In the genomic region with DNA sequence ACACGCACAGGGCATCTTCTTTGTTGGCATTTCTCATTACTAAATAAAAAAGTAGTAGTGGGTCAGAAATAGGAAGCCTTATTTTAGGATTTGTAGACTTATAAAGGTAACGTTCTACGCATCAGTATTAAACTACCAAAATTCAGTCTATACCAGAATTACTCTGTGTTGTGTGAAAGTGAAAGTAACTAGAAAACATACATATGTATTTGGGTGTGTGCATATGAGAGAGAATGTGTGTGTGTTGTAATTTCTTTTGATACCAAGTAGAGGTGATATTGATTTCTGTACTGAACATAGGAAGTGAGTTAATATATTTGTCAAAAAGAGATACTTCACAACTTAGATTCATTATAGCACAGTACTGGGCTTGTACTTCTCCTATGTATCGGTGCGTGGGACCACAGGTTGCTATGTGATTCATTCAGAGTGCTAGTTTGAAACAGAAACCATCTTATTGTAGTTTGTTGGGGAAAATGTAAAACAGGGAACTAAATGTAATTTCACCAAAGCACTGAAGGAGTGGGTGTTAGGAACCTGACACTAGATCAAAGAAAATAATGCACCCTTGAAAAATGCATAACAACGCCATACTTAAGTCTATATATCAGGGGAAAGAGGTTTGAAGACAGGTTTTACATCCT, we compare ENCODE assay signal across 30 mouse cellular contexts.
DNase-seq lines count a peak whose midpoint lies in the region; ATAC-seq and TF ChIP-seq lines count a peak whose summit lies in the region.
"Had no signal": no experiment of that assay in that cellular context is flagged by ENCODE, and none has a peak within 500 bp of the region (broad histone marks: within the 10 kb centered on the region; RNA-seq: fewer than 3 reads in every experiment).

No protein-coding gene starts in this region.

- H3K4me2 ChIP-seq in myocyte (ENCODE audit: low read depth): peak overlapping the region; percentile 52
- H3K4me2 ChIP-seq: embryonic facial prominence, embryonic 15.5 days; heart, embryonic 13.5 days; hindbrain, embryonic 12.5 days; limb, embryonic 13.5 days; liver, embryonic 11.5 days; lung, embryonic 15.5 days; midbrain, embryonic 12.5 days; neural tube, embryonic 13.5 days had no signal

- no peaks in the 10 kb centered on the region for H3K27me3 ChIP-seq in myocyte (ENCODE audit: control insufficient read depth, insufficient read depth, insufficient read length)
- H3K27me3 ChIP-seq: embryonic facial prominence, embryonic 15.5 days; heart, embryonic 13.5 days; hindbrain, embryonic 12.5 days; limb, embryonic 13.5 days; lung, embryonic 15.5 days; megakaryocyte, embryonic 14.5 days; midbrain, embryonic 12.5 days; neural tube, embryonic 13.5 days had no signal

- H3K79me2 ChIP-seq in myocyte (ENCODE audit: control insufficient read depth, insufficient read depth): no peaks in the 10 kb centered on the region

- TF ChIP-seq POLR2A in myocyte (IDR thresholded peaks at IDR 0.05; ENCODE audit: insufficient read length, low read depth): no peak

- no peak overlapping the region for H3K4me3 ChIP-seq in myocyte
- H3K4me3 ChIP-seq: embryonic facial prominence, embryonic 10.5 days; embryonic facial prominence, embryonic 15.5 days; gastrocnemius, adult 2 months; heart, embryonic 13.5 days; hindbrain, embryonic 12.5 days; limb, embryonic 13.5 days; lung, embryonic 15.5 days; megakaryocyte, embryonic 14.5 days; midbrain, embryonic 12.5 days; neural tube, embryonic 13.5 days had no signal

- peak; percentile 9 for DNase-seq in CD4-positive helper T cell, adult 2 months (ENCODE audit: low read depth, low spot score)
- no peak for DNase-seq in thymus, postnatal 36 days
- DNase-seq in right cerebral cortex, postnatal 10 days (ENCODE audit: low spot score in 2 of 2): no peak
- DNase-seq: adrenal gland, adult 2 months; adrenal gland, postnatal 36 days; B cell, adult 2 months; cerebellum, adult 2 months; cerebellum, postnatal 14 days; gastrocnemius, adult 2 months; heart, postnatal 10 days; kidney, adult 8-10 months; right cerebral cortex, postnatal 4 days; thymus, adult 2 months; thymus, postnatal 4 days had no signal

- peak; percentile 57 for ATAC-seq in CD4-positive, CD25-positive, alpha-beta regulatory T cell, adult 4 months
- ATAC-seq in common myeloid progenitor, adult 5-6 weeks (replicated peaks; ENCODE audit: low read depth, poor library complexity, severe bottlenecking): 0 out of 2 replicates have a peak, but pooled peaks have one; percentile 29
- ATAC-seq: forebrain, embryonic 14.5 days; hindbrain, postnatal 0 days; intestine, embryonic 16.5 days had no signal

- no peaks in the 10 kb centered on the region for H3K36me3 ChIP-seq in myocyte (ENCODE audit: control insufficient read depth, insufficient read depth)
- H3K36me3 ChIP-seq: embryonic facial prominence, embryonic 10.5 days; embryonic facial prominence, embryonic 15.5 days; heart, embryonic 13.5 days; hindbrain, embryonic 12.5 days; limb, embryonic 13.5 days; lung, embryonic 15.5 days; midbrain, embryonic 12.5 days; neural tube, embryonic 13.5 days had no signal

- no peak overlapping the region for H3ac ChIP-seq in myocyte (ENCODE audit: control insufficient read depth, insufficient read length)

TF ChIP-seq in myocyte, 11 proteins besides CTCF, POLR2A, EP300 and RAD21:
- no peak for TF ChIP-seq MYOD1 (IDR thresholded peaks at IDR 0.05; ENCODE audit: control insufficient read depth in 1 of 3, insufficient read length in 2 of 3, low read depth in 2 of 3)
- no peak for TF ChIP-seq TCF12 (IDR thresholded peaks at IDR 0.05; ENCODE audit: insufficient read depth, poor library complexity, severe bottlenecking)
- no peak for TF ChIP-seq TCF3 (IDR thresholded peaks at IDR 0.05; ENCODE audit: insufficient read length, low read depth)
- no peak for TF ChIP-seq E2F4 (IDR thresholded peaks at IDR 0.05; ENCODE audit: insufficient read depth)
- TF ChIP-seq REST (IDR thresholded peaks at IDR 0.05; ENCODE audit: insufficient read depth, insufficient read length): no peak
- no peak for TF ChIP-seq CEBPB (IDR thresholded peaks at IDR 0.05; ENCODE audit: insufficient read depth, poor library complexity, severe bottlenecking)
- no peak for TF ChIP-seq MAX (IDR thresholded peaks at IDR 0.05; ENCODE audit: low read depth)
- TF ChIP-seq POLR2AphosphoS2 (IDR thresholded peaks at IDR 0.05; ENCODE audit: insufficient read length, low read depth): no peak
- no peak for TF ChIP-seq USF1 (IDR thresholded peaks at IDR 0.05; ENCODE audit: low read depth)
